Mouse (Mus musculus) lung, adult 2 months (tissue): ENCODE measurements at regions not wholly inside any gene's neighbourhood (a gene's known extent, or its start where the extent isn't known, plus 50 kb on each side); places are given as distances from the start of the nearest gene placed in this dataset.

Source experiments
- CTCF ChIP-seq: fragments of 200-500 bp; IDR thresholded peaks from 2 replicates; pipeline ENCODE4 v1.5.1; 2011; ENCODE audit warnings: mild to moderate bottlenecking, low read length, control low read depth; ENCODE audit not compliant: insufficient read depth
- POLR2A ChIP-seq: fragments of 200-500 bp; IDR thresholded peaks from 2 replicates; pipeline ENCODE4 v1.6.1; 2011; ENCODE audit warnings: low read depth, mild to moderate bottlenecking, control low read depth, low read length, borderline replicate concordance; ENCODE audit errors: extremely low read depth

DNA sequence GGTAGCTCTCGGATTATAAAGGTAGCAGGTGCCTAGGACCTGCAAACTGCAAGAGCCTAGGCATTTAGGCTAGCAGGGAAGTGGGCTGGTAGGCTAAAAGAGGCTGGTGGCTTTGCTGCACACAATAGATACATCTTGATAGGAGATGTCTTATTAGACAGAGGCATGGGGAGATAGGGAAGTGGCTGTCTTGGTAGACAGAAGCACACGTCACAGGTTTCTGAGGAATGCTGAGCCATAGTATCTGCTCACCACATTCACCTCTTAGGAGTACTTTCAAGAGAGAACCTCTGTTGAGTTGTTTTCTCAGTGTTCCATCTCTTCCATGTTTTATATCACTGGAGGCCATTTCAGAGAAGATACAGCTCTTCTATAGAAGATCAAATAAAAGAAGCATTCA is 89.8 kb upstream of the Fggy start:
- TF ChIP-seq POLR2A (no peak), CTCF (no peak)
